Mouse (Mus musculus): ENCODE data around the gene Ttc33. TPM values are rescaled to one million over a fixed set of nuclear protein-coding genes. Genes with fewer than 3 reads are reported as not detected.
A peak's percentile ranks its signal among the peaks of the same experiment; 100 is the strongest.

Ttc33 gene
- total and polyA plus RNA-seq, 2 experiments from 2014 or later, result 32.9 to 33.6 TPM

- TF ChIP-seq EP300 (IDR thresholded peaks at IDR 0.05; ENCODE audit: low read depth) (no peak), CTCF (IDR thresholded peaks at IDR 0.05; ENCODE audit: low read depth) (no peak)
- H3K27ac ChIP-seq (ENCODE audit: low read depth), result no peak overlapping the region
Measured at GRCm38 (mm10) chr15:5234659-5235058, 49.3 kb downstream of the Ttc33 start.

DNA sequence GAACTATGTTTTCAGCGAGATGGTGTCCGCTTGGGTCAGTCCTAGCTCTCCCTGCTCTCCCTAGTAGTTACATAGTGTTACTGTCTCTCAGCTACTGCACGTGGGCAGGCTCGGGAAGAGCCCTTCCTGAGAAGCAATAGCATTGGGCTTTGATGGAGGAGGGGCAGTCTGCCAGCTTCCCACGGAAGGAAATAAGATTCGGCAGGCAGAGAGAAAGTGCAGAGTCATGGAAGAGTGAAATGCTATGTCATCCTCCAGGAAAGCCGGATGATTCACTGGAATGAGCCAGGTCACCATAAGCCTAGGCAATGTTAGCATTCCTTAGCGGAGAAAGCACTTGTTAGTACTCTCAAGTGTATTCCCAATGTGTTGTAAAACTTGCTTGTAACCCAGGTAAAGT lies 50.2 kb downstream of the Ttc33 start:
- peak; percentile 41 for DNase-seq (ENCODE audit: low spot score)
- ATAC-seq (ENCODE audit: insufficient read depth, low read depth), result peak; percentile 51
- WGBS, result 24% methylated on average over 8 of the region's 8 CpGs
- Histone ChIP-seq H3K27ac (ENCODE audit: low read depth) (no peak overlapping the region), H3K4me3 (ENCODE audit: low read depth, low read length) (no peak overlapping the region), H3K9me3 (replicated peaks; ENCODE audit: control insufficient read depth, low read length) (no peaks in the 10 kb centered on the region), H3K27me3 (ENCODE audit: control insufficient read depth, insufficient read depth, low read length) (no peaks in the 10 kb centered on the region), H3K36me3 (replicated peaks; ENCODE audit: control insufficient read depth, insufficient read depth, low read length) (no peaks in the 10 kb centered on the region; the same call in 1 of the 2 replicates), H3K4me1 (ENCODE audit: control insufficient read depth, insufficient read depth) (peaks cover 9% of the 10 kb centered on the region; the same call in 1 of the 2 replicates), H3K9ac (replicated peaks; ENCODE audit: low read depth, low read length) (no peak overlapping the region), H3K4me2 (ENCODE audit: low read depth, low read length) (peak overlapping the region; percentile 25; the same call in 1 of the 2 replicates)
- TF ChIP-seq EP300 (IDR thresholded peaks at IDR 0.05; ENCODE audit: low read depth) (no peak), CTCF (IDR thresholded peaks at IDR 0.05; ENCODE audit: low read depth) (no peak)

More at GRCm38 (mm10) chr15:5234659-5235058, 49.3 kb downstream of the Ttc33 start:
- no peak overlapping the region for H3K4me3 ChIP-seq (ENCODE audit: low read depth, low read length)
- no peaks in the 10 kb centered on the region for H3K27me3 ChIP-seq (ENCODE audit: control insufficient read depth, insufficient read depth, low read length)
- H3K4me2 ChIP-seq (ENCODE audit: low read depth, low read length), result no peak overlapping the region
- DNase-seq (ENCODE audit: low spot score) (no peak), ATAC-seq (ENCODE audit: insufficient read depth, low read depth) (no peak)
- no peaks in the 10 kb centered on the region; the same call in 1 of the 2 replicates for H3K36me3 ChIP-seq (replicated peaks; ENCODE audit: control insufficient read depth, insufficient read depth, low read length)
- WGBS, result 84% methylated on average over 16 of the region's 16 CpGs
- no peak overlapping the region for H3K9ac ChIP-seq (replicated peaks; ENCODE audit: low read depth, low read length)
- peaks cover 9% of the 10 kb centered on the region; the same call in 1 of the 2 replicates for H3K4me1 ChIP-seq (ENCODE audit: control insufficient read depth, insufficient read depth)
- no peaks in the 10 kb centered on the region for H3K9me3 ChIP-seq (replicated peaks; ENCODE audit: control insufficient read depth, low read length)

DNA sequence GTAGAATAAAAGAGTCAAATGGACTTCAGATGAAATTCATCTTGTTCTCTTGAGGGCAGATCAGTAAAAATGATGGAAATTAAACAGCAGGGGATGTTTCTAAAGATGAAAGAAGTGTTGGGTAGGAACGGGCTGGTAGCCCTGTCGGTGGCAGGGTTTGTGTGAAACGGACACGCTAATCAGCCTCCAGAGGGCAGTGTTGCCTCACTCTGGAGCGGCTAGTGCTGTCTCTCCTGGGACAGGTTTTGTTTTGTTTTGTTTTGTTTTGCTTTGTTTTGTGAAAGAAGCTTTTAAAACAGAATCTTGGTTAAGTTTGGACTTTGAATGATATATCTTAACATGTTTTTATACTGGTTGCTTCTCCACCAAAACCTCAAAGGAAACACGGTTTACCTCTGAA lies 51.2 kb downstream of the Ttc33 start:
- 14% methylated on average over 6 of the region's 6 CpGs for WGBS
- Histone ChIP-seq H3K9me3 (replicated peaks; ENCODE audit: control insufficient read depth, low read length) (no peaks in the 10 kb centered on the region), H3K4me1 (ENCODE audit: control insufficient read depth, insufficient read depth) (peaks cover 9% of the 10 kb centered on the region; the same call in 1 of the 2 replicates), H3K4me2 (ENCODE audit: low read depth, low read length) (no peak overlapping the region), H3K9ac (replicated peaks; ENCODE audit: low read depth, low read length) (no peak overlapping the region), H3K27ac (ENCODE audit: low read depth) (no peak overlapping the region), H3K27me3 (ENCODE audit: control insufficient read depth, insufficient read depth, low read length) (0 out of 2 replicates have a peak, but pooled peaks cover 2% of the 10 kb centered on the region), H3K4me3 (ENCODE audit: low read depth, low read length) (no peak overlapping the region), H3K36me3 (replicated peaks; ENCODE audit: control insufficient read depth, insufficient read depth, low read length) (no peaks in the 10 kb centered on the region; the same call in 1 of the 2 replicates)
- DNase-seq (ENCODE audit: low spot score) (peak; percentile 69), ATAC-seq (ENCODE audit: insufficient read depth, low read depth) (peak; percentile 61; the same call in 1 of the 2 replicates)
- TF ChIP-seq EP300 (IDR thresholded peaks at IDR 0.05; ENCODE audit: low read depth), result no peak
- peak; percentile 92 for TF ChIP-seq CTCF (IDR thresholded peaks at IDR 0.05; ENCODE audit: low read depth)

DNA sequence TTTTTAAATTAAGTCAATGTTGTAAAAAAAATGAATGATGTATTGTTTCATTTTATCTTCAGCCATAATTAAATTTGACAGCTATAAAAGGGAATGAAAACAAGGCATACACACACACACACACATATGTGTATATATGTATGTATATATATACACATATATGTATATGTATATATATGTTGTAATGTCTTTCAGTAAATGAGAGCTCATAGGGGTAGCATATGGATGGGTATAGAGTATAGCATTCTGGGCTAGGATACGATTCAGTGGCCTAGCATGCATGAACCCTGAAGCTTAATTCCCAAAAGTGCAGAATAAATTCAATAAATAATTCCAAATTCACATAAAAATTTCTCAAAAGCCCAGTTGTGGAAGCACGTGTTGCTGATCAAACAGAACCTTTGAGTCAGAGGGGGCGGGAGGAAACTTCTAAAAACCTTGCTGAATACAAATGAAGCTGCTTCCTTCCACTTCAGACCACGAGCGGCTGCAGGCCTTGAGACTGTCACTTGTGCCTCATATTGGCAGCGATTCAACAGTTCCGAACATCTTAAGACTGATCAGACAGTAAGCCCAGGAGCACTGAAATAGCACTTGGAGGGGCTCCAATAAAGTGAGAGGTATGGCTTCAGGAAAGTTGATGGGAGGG lies 51.8 kb downstream of the Ttc33 start:
- DNase-seq (ENCODE audit: low spot score) (no peak), ATAC-seq (ENCODE audit: insufficient read depth, low read depth) (no peak)
- Histone ChIP-seq H3K9me3 (replicated peaks; ENCODE audit: control insufficient read depth, low read length) (no peaks in the 10 kb centered on the region), H3K27ac (ENCODE audit: low read depth) (no peak overlapping the region), H3K9ac (replicated peaks; ENCODE audit: low read depth, low read length) (no peak overlapping the region), H3K27me3 (ENCODE audit: control insufficient read depth, insufficient read depth, low read length) (peaks cover 8% of the 10 kb centered on the region; the same call in 1 of the 2 replicates), H3K4me1 (ENCODE audit: control insufficient read depth, insufficient read depth) (peaks cover 10% of the 10 kb centered on the region; the same call in 1 of the 2 replicates), H3K4me2 (ENCODE audit: low read depth, low read length) (peak overlapping the region; percentile 0; the same call in 1 of the 2 replicates), H3K36me3 (replicated peaks; ENCODE audit: control insufficient read depth, insufficient read depth, low read length) (no peaks in the 10 kb centered on the region; the same call in 1 of the 2 replicates), H3K4me3 (ENCODE audit: low read depth, low read length) (no peak overlapping the region)
- no peak for TF ChIP-seq CTCF (IDR thresholded peaks at IDR 0.05; ENCODE audit: low read depth)
- TF ChIP-seq EP300 (IDR thresholded peaks at IDR 0.05; ENCODE audit: low read depth), result no peak
- 50% methylated on average over 7 of the region's 7 CpGs for WGBS

DNA sequence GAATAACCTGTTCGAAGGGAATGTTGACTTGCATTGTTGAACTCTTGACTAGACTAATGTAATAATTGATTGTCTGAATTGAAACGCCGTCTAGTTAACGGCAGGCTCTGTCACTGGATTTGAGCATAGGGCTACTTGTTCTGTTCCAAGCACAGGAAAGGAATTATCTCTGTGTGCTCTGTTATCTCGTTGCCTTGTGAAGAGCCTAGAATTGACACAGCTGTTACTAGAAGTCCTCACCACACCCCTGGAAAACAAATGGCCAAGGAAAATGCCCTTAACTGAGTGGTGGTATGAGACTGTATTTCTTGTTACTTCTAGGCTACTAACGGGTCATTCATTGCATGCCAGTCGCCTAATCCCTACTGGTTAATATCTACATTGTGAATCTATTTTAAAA lies 52.7 kb downstream of the Ttc33 start:
- no peak overlapping the region for H3K4me3 ChIP-seq (ENCODE audit: low read depth, low read length)
- H3K27me3 ChIP-seq (ENCODE audit: control insufficient read depth, insufficient read depth, low read length), result peaks cover 17% of the 10 kb centered on the region
- peaks cover 19% of the 10 kb centered on the region for H3K4me1 ChIP-seq (ENCODE audit: control insufficient read depth, insufficient read depth)
- no peaks in the 10 kb centered on the region; the same call in 1 of the 2 replicates for H3K36me3 ChIP-seq (replicated peaks; ENCODE audit: control insufficient read depth, insufficient read depth, low read length)
- 42% methylated on average over 7 of the region's 7 CpGs for WGBS
- TF ChIP-seq EP300 (IDR thresholded peaks at IDR 0.05; ENCODE audit: low read depth), result no peak
- no peak for TF ChIP-seq CTCF (IDR thresholded peaks at IDR 0.05; ENCODE audit: low read depth)
- H3K4me2 ChIP-seq (ENCODE audit: low read depth, low read length), result peak overlapping the region; percentile 0; the same call in 1 of the 2 replicates
- no peaks in the 10 kb centered on the region for H3K9me3 ChIP-seq (replicated peaks; ENCODE audit: control insufficient read depth, low read length)
- no peak overlapping the region for H3K27ac ChIP-seq (ENCODE audit: low read depth)
- DNase-seq (ENCODE audit: low spot score), result no peak
- no peak for ATAC-seq (ENCODE audit: insufficient read depth, low read depth)
- no peak overlapping the region for H3K9ac ChIP-seq (replicated peaks; ENCODE audit: low read depth, low read length)

All from heart, postnatal 0 days (tissue).